Mouse (Mus musculus) natural killer cell, adult 2 months (primary cell): Measurements from ENCODE around the gene Krtap26-1.

Source experiments
- DNase-seq, 2 experiments: peaks; one replicate each; pipeline ENCODE4 v3.0.0; 2022; ENCODE audit warnings: low spot score in 2 of 2

Gene Krtap26-1

GRCm38 (mm10) chr16:88647358-88647846 lies at the start of gene Krtap26-1:
Gene Krtap26-1 (minus strand): TSS chr16:88647796.
- DNase-seq: no peak

DNA sequence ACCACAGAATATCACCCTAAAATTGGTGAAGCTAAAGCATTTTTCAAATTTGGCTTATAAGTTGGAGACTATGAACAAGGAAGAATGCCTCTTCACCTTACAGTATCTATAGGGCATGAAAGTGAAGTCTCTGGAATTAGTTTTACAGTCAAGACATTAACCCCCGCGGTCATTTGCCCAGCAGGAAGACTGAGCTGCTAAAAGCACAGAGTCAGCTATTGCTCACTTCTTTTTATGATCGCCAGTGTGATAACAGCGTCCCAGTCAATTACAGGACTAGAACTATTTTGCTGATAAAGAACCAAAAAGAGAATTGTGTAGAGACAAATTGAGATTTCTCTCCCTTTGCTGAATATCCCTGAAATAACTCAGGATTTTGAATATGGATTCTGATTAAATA lies 48.7 kb upstream of the Krtap26-1 start:
- no peak for DNase-seq

DNA sequence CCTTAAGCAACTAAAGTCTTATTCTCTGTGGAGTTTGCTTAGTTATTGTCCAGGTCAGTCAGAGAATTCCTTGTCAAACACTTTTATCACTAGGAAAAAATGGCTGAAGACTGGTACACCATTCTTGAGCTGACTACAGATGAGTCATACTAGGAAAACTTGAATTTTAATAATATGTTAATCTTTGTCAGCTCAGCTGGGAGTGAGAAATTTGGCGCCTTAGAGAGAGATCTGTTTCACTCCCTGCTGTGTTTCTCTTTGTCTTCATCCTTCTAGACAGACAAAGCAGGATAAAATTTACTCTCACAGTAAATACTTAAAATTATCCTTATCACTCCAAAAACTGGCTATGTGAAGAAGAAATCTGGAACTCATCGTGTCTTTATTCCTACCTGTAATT lies 33.7 kb upstream of the Krtap26-1 start:
- DNase-seq: no peak

GRCm38 (mm10) chr16:88679099-88679498 lies 31.5 kb upstream of the Krtap26-1 start:
- no peak for DNase-seq

- DNase-seq: no peak
These were observed 24.0 kb upstream of the Krtap26-1 start, which contains the start of gene Krtap27-1 for GRCm38 (mm10) chr16:88671571-88671970. Gene Krtap27-1 (minus strand): TSS chr16:88671671.

- DNase-seq: no peak
These were observed 9.8 kb upstream of the Krtap26-1 start for GRCm38 (mm10) chr16:88657426-88657825.

DNA sequence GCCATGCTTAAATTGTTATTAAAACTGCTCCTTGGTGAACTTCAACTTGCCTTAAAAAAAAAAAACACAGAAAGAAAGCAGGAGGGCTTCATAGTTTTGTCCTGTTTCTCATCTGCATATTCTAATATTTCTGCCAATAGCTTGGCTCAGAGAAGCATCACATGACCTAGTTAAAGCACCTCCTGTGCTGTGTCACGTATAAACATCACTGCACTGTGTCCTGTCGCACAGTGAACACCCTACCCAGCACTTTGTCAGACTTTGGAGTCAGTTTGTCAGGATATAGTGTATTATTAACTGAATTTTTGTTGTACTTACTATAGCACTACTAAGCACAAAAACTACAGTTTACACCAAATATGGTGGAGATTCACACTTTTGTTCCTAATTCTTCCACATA lies 4.4 kb upstream of the Krtap26-1 start:
- no peak for DNase-seq

GRCm38 (mm10) chr16:88651082-88651481 lies 3.5 kb upstream of the Krtap26-1 start:
- no peak for DNase-seq

DNA sequence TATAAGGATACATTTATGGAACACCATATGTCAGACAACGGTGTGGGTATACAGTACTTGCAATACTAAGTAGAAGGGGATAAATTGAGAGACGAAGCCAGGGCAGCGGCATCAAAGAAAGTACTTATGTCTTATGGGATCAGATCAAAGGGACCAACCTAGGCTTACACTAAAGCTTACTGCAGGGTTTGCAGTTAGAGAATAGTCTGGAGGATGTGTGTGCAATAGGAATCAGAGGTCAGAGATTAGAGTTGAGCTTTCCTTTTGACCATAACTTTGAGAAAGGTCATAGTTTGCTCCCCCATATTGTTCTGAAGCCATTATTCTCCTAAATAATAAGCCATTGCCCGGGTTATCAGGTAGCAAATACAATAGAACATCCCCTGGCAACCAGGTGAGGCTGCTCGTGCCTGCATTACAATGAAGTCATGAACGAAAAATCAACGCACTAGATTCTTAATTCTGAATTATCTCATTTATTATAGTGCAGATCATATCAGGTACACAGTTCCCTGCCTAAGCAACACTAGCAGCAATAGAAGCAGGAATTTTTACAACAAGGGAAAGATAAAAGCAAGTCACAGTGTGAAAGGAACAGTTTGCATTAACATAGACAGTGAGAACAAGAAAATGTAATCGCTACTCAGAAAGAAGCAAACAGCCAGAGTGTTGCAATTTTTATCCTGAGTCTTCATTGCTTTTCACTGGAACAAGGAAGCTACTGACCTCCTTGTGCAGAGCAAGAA lies 1.1 kb downstream of the Krtap26-1 start:
- DNase-seq: no peak

GRCm38 (mm10) chr16:88640053-88640452 lies 7.5 kb downstream of the Krtap26-1 start:
- no peak for DNase-seq

DNA sequence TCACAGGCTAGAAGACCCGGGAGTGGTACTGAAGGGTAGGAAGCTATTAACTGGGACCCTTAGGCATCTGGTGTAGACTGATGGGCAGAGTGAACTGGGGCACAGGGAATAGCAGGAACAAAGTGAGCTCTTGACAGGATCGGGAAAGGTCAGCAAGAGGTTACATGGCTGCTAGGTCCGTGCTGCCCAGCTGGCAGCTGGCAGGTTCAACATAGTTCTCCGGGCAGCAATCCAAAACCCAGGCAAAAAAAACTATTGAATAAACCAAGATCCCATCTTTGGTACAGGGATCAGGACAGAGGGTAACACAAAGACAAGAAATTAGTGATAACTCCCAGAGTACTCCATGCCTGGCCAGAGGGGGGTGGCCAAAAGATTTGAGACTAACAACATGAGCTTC lies 12.5 kb downstream of the Krtap26-1 start:
- DNase-seq: no peak

GRCm38 (mm10) chr16:88631474-88631873 lies 16.1 kb downstream of the Krtap26-1 start:
- DNase-seq: no peak

GRCm38 (mm10) chr16:88627566-88627965 lies 20.0 kb downstream of the Krtap26-1 start, which contains the start of gene 2310079G19Rik:
Gene 2310079G19Rik (minus strand): TSS chr16:88627666.
- no peak for DNase-seq

DNA sequence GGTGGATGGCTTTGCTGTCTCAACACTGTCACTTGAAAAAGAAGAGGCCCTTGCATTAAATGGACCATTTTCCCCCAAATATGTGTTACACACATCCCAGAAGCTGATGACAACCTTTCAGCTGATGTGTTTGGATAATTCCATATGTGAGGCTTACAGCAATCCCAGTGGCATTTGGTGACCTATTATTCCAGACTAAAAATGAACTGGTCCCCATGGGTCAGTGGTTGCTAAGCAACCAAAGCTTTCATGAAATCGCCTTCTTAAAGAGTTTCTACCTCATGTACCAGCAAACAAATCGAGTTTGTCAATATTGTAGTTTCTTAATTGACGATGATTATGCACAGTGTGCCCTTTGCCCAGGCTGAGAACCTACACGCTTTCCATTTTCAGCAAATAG lies 34.9 kb downstream of the Krtap26-1 start:
- no peak for DNase-seq

- DNase-seq: no peak
These were observed 35.7 kb downstream of the Krtap26-1 start, which contains the start of gene Krtap24-1 for GRCm38 (mm10) chr16:88611922-88612321. Gene Krtap24-1 (minus strand): TSS chr16:88612279.

DNA sequence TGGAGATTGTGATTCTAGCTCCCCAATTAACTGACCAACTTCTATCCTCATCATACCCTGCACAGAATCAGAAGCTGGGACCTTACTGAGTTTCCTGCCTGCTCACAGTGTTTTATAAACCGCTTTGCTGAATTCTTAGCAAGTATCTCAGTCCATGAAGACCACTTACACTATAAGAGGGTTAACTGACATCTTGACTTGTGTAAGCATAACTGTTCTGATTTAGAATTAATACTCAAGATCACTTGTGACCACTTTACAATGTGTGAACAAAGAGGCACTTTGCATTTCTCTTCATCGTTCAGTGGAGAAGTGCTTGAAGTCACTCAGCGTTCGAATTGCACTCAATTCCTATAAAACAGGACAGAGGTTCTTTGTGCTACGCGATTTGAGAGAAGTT lies 43.0 kb downstream of the Krtap26-1 start:
- no peak for DNase-seq

DNA sequence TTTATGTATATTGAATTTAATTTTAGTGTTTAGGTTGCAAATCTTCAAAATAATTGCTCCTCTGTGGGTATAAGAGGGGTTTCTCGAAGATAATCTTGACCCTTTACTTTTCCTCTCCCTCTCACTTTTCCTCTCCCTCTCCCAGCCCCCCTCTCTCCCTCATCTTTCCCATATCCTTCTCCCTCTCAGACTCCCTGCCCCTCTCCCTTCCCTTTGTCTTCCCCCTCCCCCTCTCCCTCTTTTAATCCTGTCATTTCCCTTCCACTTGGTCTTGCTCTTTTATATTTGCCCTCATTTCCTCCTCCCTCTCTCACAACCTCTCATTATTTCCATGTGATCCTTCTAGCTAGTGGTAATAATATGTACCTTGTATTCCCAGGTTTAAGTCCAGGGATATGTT lies 45.1 kb downstream of the Krtap26-1 start:
- no peak for DNase-seq

DNA sequence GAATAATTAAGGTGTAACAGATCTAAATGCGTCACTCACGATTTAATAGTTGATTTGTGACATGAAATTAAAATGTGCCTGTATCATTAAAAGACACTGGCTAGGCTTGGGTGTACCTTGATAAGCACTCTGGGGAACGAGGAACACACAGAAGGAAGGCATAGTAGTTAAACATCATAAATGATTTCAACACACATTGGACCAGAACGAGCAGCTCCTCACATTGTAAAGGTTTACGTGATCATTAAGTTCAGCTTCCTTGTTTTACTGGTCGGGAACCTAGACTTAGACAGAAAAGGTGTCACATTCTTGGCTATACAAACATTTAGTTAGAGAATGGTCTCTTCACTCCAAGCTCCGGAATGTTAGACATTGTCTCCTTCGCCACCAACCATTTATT lies 47.3 kb downstream of the Krtap26-1 start:
- DNase-seq: no peak

- no peak for DNase-seq
These were observed 47.9 kb downstream of the Krtap26-1 start for GRCm38 (mm10) chr16:88599504-88600237.
